Mouse (Mus musculus) adrenal gland (tissue): Measurements from ENCODE around the gene Eif4g3.

Experiments
- intact Hi-C: fragments of 180-260 bp; cut with DNase I; formaldehyde crosslinking; loops from one replicate; pipeline ENCODE4 v1.15.1; 2025

The Eif4g3 gene

DNA sequence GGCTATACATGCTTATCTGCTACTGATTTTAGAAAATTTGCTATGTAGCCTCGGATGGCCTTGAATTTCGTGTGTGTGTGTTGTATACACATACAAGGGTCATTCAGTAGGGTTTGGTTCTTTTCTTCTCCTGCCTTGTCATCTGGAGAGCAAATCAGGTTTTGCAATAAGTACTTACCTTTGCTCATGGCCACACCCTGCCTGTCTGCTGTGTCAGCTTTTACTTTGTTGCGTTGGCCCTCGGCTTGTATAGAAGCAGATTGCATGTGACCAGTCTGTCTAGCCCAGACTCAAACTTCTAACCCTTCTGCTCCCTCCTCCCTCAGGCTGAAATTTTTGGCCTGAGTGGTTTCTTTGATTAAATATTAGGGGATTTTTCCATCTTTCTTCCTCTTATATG is 157.2 kb downstream of the Eif4g3 start:
- intact Hi-C loops, result no loop called here

GRCm38 (mm10) chr4:138151226-138151625 is 158.4 kb downstream of the Eif4g3 start:
- intact Hi-C loops, result no loop called here

- intact Hi-C loops, result no loop called here
Measured at GRCm38 (mm10) chr4:138153980-138154379, 161.2 kb downstream of the Eif4g3 start.

- intact Hi-C loops, result no loop called here
Measured at GRCm38 (mm10) chr4:138160918-138161317, 168.1 kb downstream of the Eif4g3 start.

DNA sequence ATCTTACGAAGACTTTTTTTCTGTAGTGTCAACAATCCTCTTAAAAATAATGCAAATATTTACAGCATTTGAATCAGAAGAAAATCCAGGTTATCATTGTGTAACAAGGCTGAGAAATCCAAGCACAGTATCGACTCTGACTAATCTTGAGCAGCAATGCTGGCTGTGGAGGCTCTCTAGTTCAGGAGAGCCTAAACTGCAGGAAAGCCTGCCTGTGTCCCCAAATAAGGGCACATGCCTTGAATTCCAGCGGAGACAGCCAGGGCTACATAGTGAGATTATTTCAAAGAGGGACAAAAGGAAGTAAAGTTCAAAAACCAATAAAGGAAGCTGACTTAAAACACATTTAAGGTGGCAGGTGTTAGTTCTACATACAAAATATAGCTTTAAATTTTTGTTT is 168.7 kb downstream of the Eif4g3 start:
- intact Hi-C loops, result no loop called here

GRCm38 (mm10) chr4:138163836-138164235 is 171.0 kb downstream of the Eif4g3 start:
- intact Hi-C loops, result no loop called here

DNA sequence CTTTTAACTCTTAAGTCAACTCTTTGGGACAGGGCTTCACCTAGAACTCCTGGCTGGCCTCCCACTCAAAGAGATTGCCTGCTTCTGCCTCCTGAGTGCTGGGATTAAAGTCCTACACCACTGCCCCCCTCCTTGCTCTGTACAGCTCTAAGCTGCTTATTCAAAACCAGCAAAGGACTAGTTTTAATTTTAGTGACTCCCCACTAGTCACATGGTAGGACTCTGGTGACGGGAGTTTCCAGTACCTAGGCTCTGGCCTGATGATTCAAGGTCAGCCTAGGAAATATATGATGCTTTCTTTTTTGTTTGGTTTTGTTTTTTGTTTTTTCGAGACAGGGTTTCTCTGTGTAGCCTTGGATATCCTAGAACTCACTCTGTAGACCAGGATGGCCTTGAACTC is 172.0 kb downstream of the Eif4g3 start:
- intact Hi-C loops, result no loop called here

DNA sequence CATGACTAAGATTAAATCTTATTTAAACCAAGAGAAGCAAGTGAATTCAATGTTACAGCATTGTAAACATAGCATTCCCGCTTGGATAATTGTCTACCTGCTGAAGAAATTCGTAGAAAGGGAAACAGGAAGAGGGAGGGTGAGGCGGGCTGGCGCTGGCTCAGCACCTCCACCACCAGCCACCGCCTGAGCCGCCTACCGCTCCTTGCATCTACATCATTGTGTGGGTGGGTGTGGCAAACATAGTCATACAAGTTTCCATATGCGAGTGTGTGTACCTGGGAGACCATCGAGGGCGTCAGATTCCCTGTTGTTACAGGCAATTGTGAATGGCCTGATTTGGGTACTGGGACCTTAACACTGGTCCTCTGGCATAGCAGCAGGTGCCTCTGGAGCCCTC is 173.7 kb downstream of the Eif4g3 start:
- intact Hi-C loops, result no loop called here

- intact Hi-C loops, result no loop called here
Measured at GRCm38 (mm10) chr4:138168162-138168561, 175.3 kb downstream of the Eif4g3 start.

DNA sequence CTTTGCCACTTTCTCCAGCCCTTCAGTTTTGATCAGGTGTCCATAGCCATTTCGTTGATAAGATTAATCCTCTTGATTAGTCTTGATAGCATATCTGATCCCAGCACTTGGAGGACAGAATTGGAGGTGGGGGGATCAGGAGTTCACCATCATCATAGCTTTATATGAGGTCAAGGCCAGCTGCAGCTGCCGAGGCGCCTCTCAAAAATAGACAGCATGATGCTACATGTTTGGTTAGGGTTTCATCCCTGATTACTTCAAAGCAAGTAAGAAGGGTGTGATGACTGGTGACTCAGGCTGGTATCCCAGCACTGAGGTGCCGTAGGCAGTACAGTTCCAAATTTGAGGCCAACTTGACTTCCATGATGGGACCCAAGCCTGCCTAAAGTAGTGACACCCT is 176.6 kb downstream of the Eif4g3 start:
- intact Hi-C loops, result no loop called here

GRCm38 (mm10) chr4:138172686-138173085 is 179.9 kb downstream of the Eif4g3 start:
- intact Hi-C loops, result loop anchor here (5.0 kb wide), 1 partner anchor 45 kb away; no protein-coding TSS in a partner anchor

GRCm38 (mm10) chr4:138179391-138179790 is 186.6 kb downstream of the Eif4g3 start:
- intact Hi-C loops, result no loop called here

DNA sequence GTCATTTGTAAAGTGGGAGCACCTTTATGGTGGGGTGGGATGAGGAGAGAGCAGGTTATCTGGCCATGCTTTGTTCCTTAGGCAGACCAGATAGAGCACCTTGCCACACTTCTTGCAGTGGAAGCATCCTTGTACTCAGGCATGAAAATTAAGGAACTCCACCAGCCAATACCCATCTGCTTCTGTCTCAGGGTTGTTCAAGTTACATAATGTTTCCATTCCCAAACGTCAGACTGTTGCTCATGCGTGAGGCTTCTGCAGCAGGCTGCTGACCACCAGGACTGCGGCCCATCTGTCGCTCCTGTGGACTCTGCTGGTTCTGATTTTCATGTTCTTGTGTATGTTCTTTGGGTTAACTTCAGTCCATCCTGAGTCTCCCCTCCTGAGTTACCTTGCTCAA is 187.9 kb downstream of the Eif4g3 start:
- intact Hi-C loops, result no loop called here

DNA sequence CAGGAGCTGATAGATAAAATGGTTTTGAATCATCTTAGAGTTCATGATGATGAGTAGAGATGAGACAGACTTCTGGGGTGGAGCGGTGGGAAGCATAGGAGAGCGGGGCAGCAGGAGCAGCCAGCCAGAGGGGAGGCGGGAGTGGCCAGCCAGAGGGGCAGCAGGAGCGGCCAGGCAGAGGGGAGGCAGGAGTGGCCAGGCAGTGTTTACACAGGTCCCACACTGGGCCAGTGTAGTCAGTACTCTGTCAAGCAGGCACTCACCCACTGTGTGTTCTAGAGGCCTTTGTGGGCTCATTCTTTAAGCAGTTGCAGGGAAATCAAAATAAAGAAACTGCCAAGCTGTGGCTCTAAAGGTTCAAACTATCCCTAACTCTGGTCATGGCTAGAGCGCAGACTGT is 191.2 kb downstream of the Eif4g3 start:
- intact Hi-C loops, result no loop called here

DNA sequence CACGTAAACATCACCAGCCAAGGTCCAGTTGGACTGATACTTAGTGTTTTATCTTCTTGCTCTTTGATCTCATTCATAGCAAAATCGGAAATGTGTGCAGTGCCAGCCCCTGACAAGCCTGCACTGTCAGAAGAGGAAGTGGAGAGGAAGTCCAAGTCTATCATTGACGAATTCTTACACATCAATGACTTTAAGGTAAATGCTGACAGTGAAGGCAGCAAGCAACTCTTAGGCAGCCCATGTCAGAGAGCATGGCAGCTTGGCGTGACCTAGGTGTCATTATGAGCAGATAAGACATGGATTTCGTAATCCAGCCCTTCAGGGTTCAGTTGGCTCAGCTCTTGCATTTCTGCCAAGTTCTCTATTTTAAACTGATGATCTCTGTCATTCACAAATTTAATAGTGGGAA is 191.8 kb downstream of the Eif4g3 start:
- intact Hi-C loops, result no loop called here

- intact Hi-C loops, result loop anchor here (5.0 kb wide), 1 partner anchor 41 kb away; no protein-coding TSS in a partner anchor
Measured at GRCm38 (mm10) chr4:138185961-138186360, 193.1 kb downstream of the Eif4g3 start.

DNA sequence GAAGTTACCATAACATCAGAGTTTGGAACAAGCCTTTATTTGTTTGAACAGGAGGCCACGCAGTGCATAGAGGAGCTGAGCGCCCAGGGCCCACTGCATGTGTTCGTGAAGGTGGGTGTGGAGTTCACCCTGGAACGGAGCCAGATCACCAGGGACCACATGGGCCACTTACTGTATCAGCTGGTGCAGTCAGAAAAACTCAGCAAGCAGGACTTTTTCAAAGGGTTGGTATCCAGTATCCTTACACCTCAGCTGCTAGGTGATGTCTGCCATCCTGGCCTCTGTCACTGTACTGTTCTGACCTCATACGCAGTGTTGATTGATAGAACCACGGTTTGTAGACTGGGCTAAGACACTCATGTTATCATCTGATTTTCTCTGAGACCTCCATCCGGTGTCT is 195.2 kb downstream of the Eif4g3 start:
- intact Hi-C loops, result loop anchor here (5.0 kb wide), 1 partner anchor 39 kb away; no protein-coding TSS in a partner anchor

DNA sequence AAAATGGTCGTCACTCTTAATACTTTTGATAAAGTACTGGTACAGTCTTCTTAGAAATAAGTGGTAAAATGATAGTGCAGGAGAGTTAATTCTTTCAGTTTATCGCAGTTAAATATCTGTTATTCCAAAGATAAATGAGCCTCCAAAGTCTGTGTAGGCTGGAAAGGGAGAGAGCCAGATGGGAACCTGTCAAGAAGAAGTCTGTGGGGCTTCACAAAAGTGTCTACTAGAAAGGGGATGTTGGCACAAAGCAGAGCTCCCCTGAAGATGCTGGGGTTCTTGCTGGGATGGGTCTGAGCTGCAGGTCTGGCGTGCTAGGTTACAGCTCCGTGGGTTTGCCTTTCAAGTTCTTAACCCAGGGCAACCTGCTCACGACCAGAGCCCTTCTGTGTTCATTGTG is 199.7 kb downstream of the Eif4g3 start:
- intact Hi-C loops, result no loop called here

- intact Hi-C loops, result no loop called here
Measured at GRCm38 (mm10) chr4:138200769-138201168, 207.9 kb downstream of the Eif4g3 start.

DNA sequence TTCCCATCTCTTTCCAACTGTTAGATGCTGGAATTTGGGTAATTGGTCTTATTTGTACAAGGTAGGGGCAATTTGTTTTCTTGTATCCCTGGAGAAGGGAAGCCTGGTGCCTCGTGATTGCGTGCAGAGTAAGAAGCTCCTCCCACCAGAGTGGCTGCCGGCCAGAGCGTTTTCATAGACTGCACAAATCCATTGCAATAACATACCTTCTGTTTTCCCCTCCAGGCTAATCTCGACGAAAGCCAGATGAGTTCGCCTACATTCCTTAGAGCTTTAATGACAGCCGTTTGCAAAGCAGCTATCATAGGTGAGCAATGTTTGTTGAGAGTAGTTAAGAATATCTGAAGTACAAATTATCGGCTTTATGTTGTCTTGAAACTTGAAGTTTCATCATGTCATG is 208.9 kb downstream of the Eif4g3 start:
- intact Hi-C loops, result no loop called here

GRCm38 (mm10) chr4:138210116-138210515 is 217.3 kb downstream of the Eif4g3 start:
- intact Hi-C loops, result no loop called here

DNA sequence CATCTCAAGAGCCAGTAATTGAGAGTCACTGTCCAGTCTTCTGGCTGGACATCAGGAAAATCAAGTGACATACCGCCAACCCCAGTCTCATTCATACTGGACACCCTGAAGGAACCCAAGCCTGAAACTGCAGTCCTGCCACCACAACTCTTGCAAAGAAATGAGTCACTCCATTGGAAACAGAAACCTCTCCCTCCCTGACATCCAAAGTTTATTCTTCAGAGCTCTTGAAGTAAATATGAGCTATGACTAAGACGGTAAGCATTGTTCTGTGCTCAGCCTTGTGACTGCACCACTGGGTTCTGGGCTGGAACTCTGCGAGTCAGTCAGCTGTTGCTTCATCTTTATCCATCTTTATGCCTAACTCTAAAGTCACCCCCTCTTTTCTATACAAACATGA is 221.0 kb downstream of the Eif4g3 start:
- intact Hi-C loops, result no loop called here

DNA sequence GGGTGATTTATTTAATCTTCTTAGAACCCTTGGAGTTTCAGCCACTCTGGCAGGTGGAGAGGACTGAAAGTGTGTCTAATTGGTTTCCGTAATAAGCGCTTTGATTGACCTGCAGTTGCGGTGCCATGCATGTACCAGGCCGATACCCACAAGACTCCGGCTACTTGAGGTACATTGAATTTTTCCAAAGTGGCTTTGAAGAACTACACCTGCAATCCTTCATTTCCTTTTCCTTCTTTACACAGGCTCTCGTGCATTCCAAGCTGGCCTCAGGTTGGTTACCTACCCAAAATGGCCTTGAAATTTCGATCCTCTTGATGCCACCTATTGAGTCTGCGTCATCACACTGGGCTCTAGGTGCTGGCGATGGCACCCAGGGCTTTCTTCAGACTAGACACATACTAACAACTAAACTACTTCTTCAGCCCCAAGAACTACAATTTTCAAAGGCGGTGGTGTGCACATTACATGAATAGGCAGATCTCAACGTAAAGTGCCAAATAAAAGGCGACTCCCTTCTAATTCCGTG is 222.9 kb downstream of the Eif4g3 start:
- intact Hi-C loops, result no loop called here
